ENCODE assay signal across 12 mouse cellular contexts in the genomic region with DNA sequence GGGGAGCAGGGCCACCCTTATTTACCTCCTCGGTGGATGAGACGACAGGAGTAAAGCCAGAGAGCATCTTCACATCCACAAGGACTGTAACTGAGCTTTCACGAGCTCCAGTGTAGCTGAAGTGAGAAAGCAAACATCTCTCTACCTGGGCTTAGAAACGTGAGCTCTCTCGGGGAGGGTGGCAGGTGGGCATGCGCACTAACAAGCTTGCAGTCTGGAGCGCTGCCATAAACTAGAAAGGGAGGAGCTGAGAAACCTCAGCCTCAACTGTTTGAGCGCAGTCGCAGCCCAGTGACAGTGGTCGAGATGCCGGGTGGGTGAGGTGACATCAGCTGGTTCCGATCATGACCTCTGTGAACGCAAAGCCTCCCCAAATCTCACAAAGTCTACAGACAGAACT. TPM values are rescaled to one million over a fixed set of nuclear protein-coding genes. Genes with fewer than 3 reads are reported as not detected.
DNase-seq lines count a peak whose midpoint lies in the region; ATAC-seq and TF ChIP-seq lines count a peak whose summit lies in the region.
"Had no signal": no experiment of that assay in that cellular context is flagged by ENCODE, and none has a peak within 500 bp of the region (broad histone marks: within the 10 kb centered on the region; RNA-seq: fewer than 3 reads in every experiment).

No protein-coding gene starts in this region.

- TF ChIP-seq CTCF in stomach, postnatal 0 days (IDR thresholded peaks at IDR 0.05; ENCODE audit: low read depth), result no peak

- H3K4me3 ChIP-seq in embryonic facial prominence, embryonic 14.5 days (ENCODE audit: low read depth, low read length), result no peak overlapping the region
- no peak overlapping the region for H3K4me3 ChIP-seq in embryonic facial prominence, embryonic 10.5 days
- no peak overlapping the region for H3K4me3 ChIP-seq in stomach, postnatal 0 days (ENCODE audit: low read depth, low read length)
- no peak overlapping the region for H3K4me3 ChIP-seq in forebrain, embryonic 15.5 days
- H3K4me3 ChIP-seq: embryonic facial prominence, embryonic 13.5 days had no signal

- no peaks in the 10 kb centered on the region for H3K27me3 ChIP-seq in embryonic facial prominence, embryonic 14.5 days (replicated peaks; ENCODE audit: control insufficient read depth, insufficient read depth, low read length)
- H3K27me3 ChIP-seq in embryonic facial prominence, embryonic 10.5 days (replicated peaks; ENCODE audit: low read depth, poor library complexity, severe bottlenecking), result no peaks in the 10 kb centered on the region
- no peaks in the 10 kb centered on the region for H3K27me3 ChIP-seq in stomach, postnatal 0 days (ENCODE audit: control insufficient read depth, insufficient read depth, low read length)
- no peaks in the 10 kb centered on the region for H3K27me3 ChIP-seq in forebrain, embryonic 15.5 days
- H3K27me3 ChIP-seq: embryonic facial prominence, embryonic 13.5 days had no signal

- no peak overlapping the region for H3K4me2 ChIP-seq in embryonic facial prominence, embryonic 14.5 days (ENCODE audit: low read depth, low read length)
- H3K4me2 ChIP-seq in stomach, postnatal 0 days (replicated peaks; ENCODE audit: low read depth), result peak overlapping the region; percentile 34
- no peak overlapping the region for H3K4me2 ChIP-seq in forebrain, embryonic 15.5 days (replicated peaks)
- H3K4me2 ChIP-seq: embryonic facial prominence, embryonic 13.5 days; midbrain, embryonic 11.5 days had no signal

- WGBS in embryonic facial prominence, embryonic 14.5 days, result 62% methylated on average over 13 of the region's 13 CpGs
- 80% methylated on average over 13 of the region's 13 CpGs for WGBS in embryonic facial prominence, embryonic 10.5 days
- 50% methylated on average over 13 of the region's 13 CpGs for WGBS in stomach, postnatal 0 days
- 81% methylated on average over 13 of the region's 13 CpGs for WGBS in forebrain, embryonic 15.5 days

- no peak overlapping the region for H3K27ac ChIP-seq in embryonic facial prominence, embryonic 14.5 days (replicated peaks; ENCODE audit: low read depth, low read length)
- H3K27ac ChIP-seq in embryonic facial prominence, embryonic 10.5 days (replicated peaks), result no peak overlapping the region
- H3K27ac ChIP-seq in stomach, postnatal 0 days (replicated peaks), result no peak overlapping the region
- no peak overlapping the region for H3K27ac ChIP-seq in forebrain, embryonic 15.5 days (replicated peaks)
- H3K27ac ChIP-seq: embryonic facial prominence, embryonic 13.5 days had no signal

- H3K9me3 ChIP-seq in embryonic facial prominence, embryonic 14.5 days (ENCODE audit: control insufficient read depth, low read length), result no peaks in the 10 kb centered on the region
- H3K9me3 ChIP-seq in embryonic facial prominence, embryonic 10.5 days, result no peaks in the 10 kb centered on the region
- H3K9me3 ChIP-seq in stomach, postnatal 0 days (ENCODE audit: control insufficient read depth, low read length), result no peaks in the 10 kb centered on the region
- no peaks in the 10 kb centered on the region for H3K9me3 ChIP-seq in forebrain, embryonic 15.5 days
- H3K9me3 ChIP-seq: embryonic facial prominence, embryonic 13.5 days had no signal

- no peaks in the 10 kb centered on the region for H3K4me1 ChIP-seq in embryonic facial prominence, embryonic 14.5 days (ENCODE audit: control insufficient read depth, insufficient read depth, low read length)
- 0 out of 2 replicates have a peak, but pooled peaks cover 4% of the 10 kb centered on the region for H3K4me1 ChIP-seq in embryonic facial prominence, embryonic 10.5 days
- no peaks in the 10 kb centered on the region for H3K4me1 ChIP-seq in stomach, postnatal 0 days (replicated peaks; ENCODE audit: control insufficient read depth, insufficient read depth)
- no peaks in the 10 kb centered on the region for H3K4me1 ChIP-seq in forebrain, embryonic 15.5 days
- H3K4me1 ChIP-seq: embryonic facial prominence, embryonic 13.5 days had no signal

- peak; percentile 42 for DNase-seq in embryonic facial prominence, embryonic 14.5 days (ENCODE audit: low spot score)
- DNase-seq in embryonic facial prominence, embryonic 10.5 days (ENCODE audit: low spot score), result no peak
- peak; percentile 9 for DNase-seq in urinary bladder, postnatal 25 days (ENCODE audit: low spot score)
- no peak for DNase-seq in urinary bladder, adult 2 months (ENCODE audit: low spot score)
- peak; percentile 39 for DNase-seq in lung, postnatal 10 days
- peak; percentile 69 for DNase-seq in stomach, postnatal 0 days (ENCODE audit: low spot score)

- no peak for TF ChIP-seq EP300 in stomach, postnatal 0 days (optimal IDR thresholded peaks at IDR 0.05)

- H3K36me3 ChIP-seq in embryonic facial prominence, embryonic 14.5 days (ENCODE audit: control insufficient read depth, insufficient read depth, low read length), result no peaks in the 10 kb centered on the region
- no peaks in the 10 kb centered on the region for H3K36me3 ChIP-seq in embryonic facial prominence, embryonic 10.5 days (replicated peaks)
- H3K36me3 ChIP-seq in stomach, postnatal 0 days (ENCODE audit: control insufficient read depth, insufficient read depth, low read length), result no peaks in the 10 kb centered on the region
- H3K36me3 ChIP-seq in forebrain, embryonic 15.5 days, result no peaks in the 10 kb centered on the region
- H3K36me3 ChIP-seq: embryonic facial prominence, embryonic 13.5 days had no signal

- ATAC-seq in embryonic facial prominence, embryonic 14.5 days (ENCODE audit: low read depth), result peak; percentile 33; the same call in 1 of the 2 replicates
- peak; percentile 57; the same call in 1 of the 2 replicates for ATAC-seq in stomach, postnatal 0 days (ENCODE audit: low FRiP score, low TSS enrichment)
- ATAC-seq in forebrain, embryonic 15.5 days (replicated peaks), result no peak
- ATAC-seq in activated CD4-positive, CD25-positive, alpha-beta regulatory T cell, adult 4 months, result no peak
- ATAC-seq: Patski had no signal

- no peak overlapping the region for H3K9ac ChIP-seq in embryonic facial prominence, embryonic 14.5 days (ENCODE audit: low read depth, low read length)
- H3K9ac ChIP-seq in stomach, postnatal 0 days (ENCODE audit: low read length), result no peak overlapping the region
- H3K9ac ChIP-seq in forebrain, embryonic 15.5 days (replicated peaks), result no peak overlapping the region
- H3K9ac ChIP-seq: embryonic facial prominence, embryonic 13.5 days had no signal

RNA-seq across cellular contexts. Expression of a gene that starts 16.7 kb away (rescaled TPM):
- polyA plus RNA-seq in embryonic facial prominence, embryonic 14.5 days (2014; fragmentation: Nextera tagmentation; extraction: Ambion mirVana), result 0.46 TPM in 1 of 2 replicates, not detected in the other
- not detected in 2 replicates for polyA plus RNA-seq in embryonic facial prominence, embryonic 10.5 days (2016; fragmentation: Nextera tagmentation; extraction: Ambion mirVana)
- 0.09 TPM in 1 of 2 replicates, not detected in the other for polyA plus RNA-seq in urinary bladder, adult 2 months (2012; rRNA removed)
- polyA plus RNA-seq in stomach, postnatal 0 days (2015; fragmentation: Nextera tagmentation; extraction: Ambion mirVana), result 1.5 and 3.1 TPM in 2 replicates
- 0.14 TPM in 1 of 2 replicates, not detected in the other for polyA plus RNA-seq in forebrain, embryonic 15.5 days (2015; fragmentation: Nextera tagmentation; extraction: Ambion mirVana)
- polyA plus RNA-seq in activated CD4-positive, CD25-positive, alpha-beta regulatory T cell, adult 4 months (2017; shearing (Covaris generic)), result under 1 TPM in 1 of 2 experiments, not detected in 1; 0.24 TPM
- polyA plus RNA-seq: C2C12; midbrain, embryonic 11.5 days had no signal

RNA-seq across cellular contexts. Expression of a gene that starts 38.2 kb away (rescaled TPM):
- polyA plus RNA-seq in embryonic facial prominence, embryonic 14.5 days (2014; fragmentation: Nextera tagmentation; extraction: Ambion mirVana), result 3.7 and 4.8 TPM in 2 replicates
- polyA plus RNA-seq in embryonic facial prominence, embryonic 10.5 days (2016; fragmentation: Nextera tagmentation; extraction: Ambion mirVana), result 0.20 TPM in 1 of 2 replicates, not detected in the other
- polyA plus RNA-seq in urinary bladder, adult 2 months (2012; rRNA removed), result not detected in 2 replicates
- 3.1 TPM in 2 replicates for polyA plus RNA-seq in stomach, postnatal 0 days (2015; fragmentation: Nextera tagmentation; extraction: Ambion mirVana)
- polyA plus RNA-seq in forebrain, embryonic 15.5 days (2015; fragmentation: Nextera tagmentation; extraction: Ambion mirVana), result 3.6 and 4.8 TPM in 2 replicates
- under 1 TPM in 1 of 2 experiments, not detected in 1; 0.45 TPM for polyA plus RNA-seq in activated CD4-positive, CD25-positive, alpha-beta regulatory T cell, adult 4 months (2017; shearing (Covaris generic))
- polyA plus RNA-seq: C2C12; midbrain, embryonic 11.5 days had no signal

Comparison
In these comparisons a context has a peak if more than half of its experiments do, and no peak if none do; other contexts are left out.
1. DNase-seq: peak in embryonic facial prominence, embryonic 14.5 days (single experiment), urinary bladder, postnatal 25 days (single experiment), lung, postnatal 10 days (single experiment) and stomach, postnatal 0 days (single experiment); none in embryonic facial prominence, embryonic 10.5 days (single experiment) and urinary bladder, adult 2 months (single experiment).
2. ATAC-seq: peak in embryonic facial prominence, embryonic 14.5 days (single experiment) and stomach, postnatal 0 days (single experiment); none in forebrain, embryonic 15.5 days (single experiment) and activated CD4-positive, CD25-positive, alpha-beta regulatory T cell, adult 4 months (single experiment).